Mouse (Mus musculus): ENCODE measurements around the gene Metap2.

DNA sequence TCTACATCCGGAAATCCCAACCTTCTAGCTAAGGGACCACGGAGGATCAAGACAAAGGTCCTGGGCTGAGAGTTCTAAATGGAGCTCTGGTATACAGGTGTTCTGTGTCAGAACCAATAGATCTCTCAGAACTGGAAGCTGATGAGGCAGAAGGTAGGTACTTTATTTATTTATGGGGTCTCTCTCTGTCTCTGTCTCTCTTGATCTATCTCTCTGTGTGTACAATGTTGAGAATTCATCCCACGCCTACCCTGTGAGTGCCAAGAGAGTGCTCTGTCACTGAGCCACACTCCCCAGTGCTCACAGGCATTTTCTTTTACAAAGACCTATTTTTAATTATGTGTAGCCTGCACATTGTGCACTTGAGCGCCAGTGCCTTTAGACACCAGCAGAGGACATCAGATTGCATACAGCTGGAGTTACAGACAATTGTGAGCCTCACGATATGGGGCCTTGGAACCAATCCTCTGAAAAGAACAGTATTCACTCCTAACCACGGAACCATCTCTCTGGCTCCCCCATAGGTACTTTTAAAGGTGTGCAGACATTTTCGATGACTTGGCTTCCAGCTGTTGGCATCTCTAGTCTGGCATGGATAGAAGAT lies at the start of gene Metap2:
- TF ChIP-seq POLR2A (IDR thresholded peaks at IDR 0.05; ENCODE audit: low read depth, low read length) (no peak), CTCF (IDR thresholded peaks at IDR 0.05; ENCODE audit: borderline replicate concordance, insufficient read depth, low read length) (no peak)

Measured in embryonic fibroblast, embryonic 13.5 days (primary cell).